Comparison of ENCODE assay signal across 8 mouse cellular contexts in the genomic region with DNA sequence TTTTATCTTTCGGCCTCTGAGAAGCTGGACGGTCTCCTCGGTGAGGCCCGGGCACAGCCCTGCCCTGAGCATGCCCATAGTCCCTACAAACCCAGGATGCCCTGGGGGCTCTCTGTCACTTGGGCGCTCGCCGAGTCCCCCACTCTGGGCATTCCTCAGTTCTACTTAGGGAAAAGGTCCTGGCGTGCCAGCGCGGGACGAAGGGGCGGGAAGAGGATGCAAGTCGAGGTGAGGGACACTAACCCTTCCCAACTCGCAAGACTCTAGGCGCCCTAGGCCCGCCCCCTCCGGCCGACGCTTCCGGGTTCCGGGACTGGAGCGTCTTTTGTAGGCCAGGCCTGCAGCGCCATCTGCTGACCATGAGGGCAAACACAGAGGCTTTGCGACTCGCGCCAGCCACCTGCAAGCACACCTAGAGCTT. TPM values are rescaled to one million over a fixed set of nuclear protein-coding genes. Genes with fewer than 3 reads are reported as not detected.
A peak's percentile ranks its signal among the peaks of the same experiment; 100 is the strongest.
DNase-seq lines count a peak whose midpoint lies in the region; ATAC-seq and TF ChIP-seq lines count a peak whose summit lies in the region.

A gene (minus strand): TSS at position 273 of the 421 bp plus-strand sequence.

- TF ChIP-seq POLR2A in cortical plate, adult 2 months (IDR thresholded peaks at IDR 0.05; ENCODE audit: extremely low read depth, insufficient read depth, low read length) = peak; percentile 70; the same call in 1 of the 2 replicates

- peak within 1 kb of the TSS; percentile 67 for H3K4me3 ChIP-seq in cortical plate, adult 2 months (ENCODE audit: insufficient read depth, low read length)

- TF ChIP-seq CTCF in cortical plate, adult 2 months (IDR thresholded peaks at IDR 0.05; ENCODE audit: extremely low read depth, insufficient read depth, low read length) = peak; percentile 84

- H3K4me1 ChIP-seq in cortical plate, adult 2 months (ENCODE audit: control insufficient read depth, insufficient read depth, low read length) = 0 out of 2 replicates have a peak, but pooled peaks cover 2% of the 10 kb centered on the region

- H3K27ac ChIP-seq in cortical plate, adult 2 months (ENCODE audit: insufficient read depth, low read length) = no peak within 1 kb of the TSS

- peak; percentile 92 for ATAC-seq in activated CD4-positive, CD25-positive, alpha-beta regulatory T cell, adult 4 months
- ATAC-seq in megakaryocyte progenitor cell, adult 5-6 weeks (replicated peaks; ENCODE audit: poor library complexity) = peak; percentile 96

- peak; percentile 95 for DNase-seq in gastrocnemius, postnatal 10 days
- DNase-seq in induced T-regulatory cell, adult 2 months (ENCODE audit: low read depth) = peak; percentile 98
- DNase-seq in left cerebral cortex, adult 9 months (ENCODE audit: low spot score in 2 of 2) = peak; percentile 79 to 94
- peak; percentile 93 for DNase-seq in right cerebral cortex, postnatal 14 days
- peak; percentile 93 to 94 for DNase-seq in urinary bladder, postnatal 36 days (ENCODE audit: low spot score in 2 of 2)

RNA-seq across cellular contexts. Expression of the gene that starts here (rescaled TPM):
- polyA plus RNA-seq in activated CD4-positive, CD25-positive, alpha-beta regulatory T cell, adult 4 months (2017; shearing (Covaris generic)) = 10 to 100 TPM; 21.4 to 28.1 TPM
- 16.1 and 16.6 TPM in 2 replicates for polyA plus RNA-seq in cortical plate, adult 2 months (2012; rRNA removed)
- total RNA-seq in gastrocnemius, postnatal 10 days (2021) = 1 to 10 TPM; 5.4 to 8.0 TPM
- total RNA-seq in megakaryocyte progenitor cell, adult 5-6 weeks (2015) = 14.7 and 15.6 TPM in 2 replicates
- total RNA-seq in megakaryocyte progenitor cell, adult 5-6 weeks (2017) = 9.8 and 10.6 TPM in 2 replicates
